Mouse (Mus musculus): ENCODE measurements around the gene Ndufa11.

- TF ChIP-seq CTCF (IDR thresholded peaks at IDR 0.05): no peak
- no peak for TF ChIP-seq EP300 (IDR thresholded peaks at IDR 0.05)
Measured at GRCm38 (mm10) chr17:56729151-56729550, 11.6 kb downstream of the Ndufa11 start.

All from lung, postnatal 0 days (tissue).